Mouse (Mus musculus) layer of hippocampus, postnatal 14 days (tissue): Measurements from ENCODE around the gene Gstm3. TPM values are rescaled to one million over a fixed set of nuclear protein-coding genes. Genes with fewer than 3 reads are reported as not detected.

Experiments
- DNase-seq, 2 experiments: peaks; one replicate each; pipeline ENCODE4 v3.0.0; 2021 to 2022; ENCODE audit warnings: low spot score in 2 of 2, mixed read lengths in 1 of 2
- total RNA-seq, 2 experiments: library from RNA; stranded (reverse); gene quantifications; 2 replicates each; pipeline ENCODE4 v1.2.3; 2021

Gene Gstm3
- total RNA-seq, 2 experiments from 2014 or later = not detected

- peak; percentile 98 to 99 for DNase-seq
Measured at GRCm38 (mm10) chr3:107931670-107932069, 37.4 kb downstream of the Gstm3 start, which contains the start of gene Gstm7. Gstm7 (minus strand) TSS chr3:107931817.

GRCm38 (mm10) chr3:107931134-107931533, 37.9 kb downstream of the Gstm3 start:
- no peak for DNase-seq

- DNase-seq = no peak
Measured at GRCm38 (mm10) chr3:107929731-107930130, 39.4 kb downstream of the Gstm3 start.

- no peak for DNase-seq
Measured at GRCm38 (mm10) chr3:107929243-107929642, 39.8 kb downstream of the Gstm3 start.

- no peak for DNase-seq
Measured at GRCm38 (mm10) chr3:107928691-107929090, 40.4 kb downstream of the Gstm3 start.

GRCm38 (mm10) chr3:107927841-107928240, 41.2 kb downstream of the Gstm3 start:
- DNase-seq = no peak

GRCm38 (mm10) chr3:107925335-107925734, 43.7 kb downstream of the Gstm3 start:
- no peak for DNase-seq

- DNase-seq = no peak
Measured at GRCm38 (mm10) chr3:107920348-107920747, 48.7 kb downstream of the Gstm3 start.

- DNase-seq = peak; percentile 62 to 85
Measured at GRCm38 (mm10) chr3:107917783-107918408, 51.2 kb downstream of the Gstm3 start.

- DNase-seq = no peak
Measured at GRCm38 (mm10) chr3:107917097-107917496, 52.0 kb downstream of the Gstm3 start.

- no peak for DNase-seq
Measured at GRCm38 (mm10) chr3:107916674-107917073, 52.4 kb downstream of the Gstm3 start.

Other genes with a start within 250 kb of the Gstm3 start
- gene Csf1, start 208.8 kb downstream of the Gstm3 start, total RNA-seq = 10 to 100 TPM; 11.9 to 13.3 TPM
- gene Eps8l3, start 92.1 kb downstream of the Gstm3 start, total RNA-seq = not detected
- gene Gstm5, start 73.5 kb downstream of the Gstm3 start, total RNA-seq = 100 to 1,000 TPM; 229 to 240 TPM
- gene Gstm7, start 37.5 kb downstream of the Gstm3 start, total RNA-seq = 10 to 100 TPM; 88.4 to 91.6 TPM
- 1 to 10 TPM; 7.8 to 9.8 TPM for gene Gstm6, start 25.5 kb downstream of the Gstm3 start, total RNA-seq
- 1 to 10 TPM; 2.2 to 4.0 TPM for gene Gstm2, start 17.2 kb upstream of the Gstm3 start, total RNA-seq
- gene Gstm1, start 48.7 kb upstream of the Gstm3 start, total RNA-seq = 100 to 1,000 TPM; 151 to 159 TPM
- 10 to 100 TPM; 11.3 to 13.2 TPM for gene Gstm4, start 75.6 kb upstream of the Gstm3 start, total RNA-seq
- gene Ampd2, start 117.4 kb upstream of the Gstm3 start, total RNA-seq = 10 to 100 TPM; 55.6 to 58.8 TPM
- gene Gnat2, start 123.5 kb upstream of the Gstm3 start, total RNA-seq = not detected
- gene Gnai3, start 176.9 kb upstream of the Gstm3 start, total RNA-seq = 10 to 100 TPM; 38.1 to 44.4 TPM
- gene Gpr61, start 185.6 kb upstream of the Gstm3 start, total RNA-seq = 10 to 100 TPM; 14.4 to 15.2 TPM
- gene Amigo1, start 217.1 kb upstream of the Gstm3 start, total RNA-seq = 10 to 100 TPM; 47.2 to 49.0 TPM
- gene Cyb561d1, start 231.9 kb upstream of the Gstm3 start, total RNA-seq = 10 to 100 TPM; 11.5 to 12.4 TPM
- 10 to 100 TPM; 20.9 to 24.4 TPM for gene Atxn7l2, start 241.7 kb upstream of the Gstm3 start, total RNA-seq